ENCODE assay signal across 9 mouse cellular contexts in the genomic region with DNA sequence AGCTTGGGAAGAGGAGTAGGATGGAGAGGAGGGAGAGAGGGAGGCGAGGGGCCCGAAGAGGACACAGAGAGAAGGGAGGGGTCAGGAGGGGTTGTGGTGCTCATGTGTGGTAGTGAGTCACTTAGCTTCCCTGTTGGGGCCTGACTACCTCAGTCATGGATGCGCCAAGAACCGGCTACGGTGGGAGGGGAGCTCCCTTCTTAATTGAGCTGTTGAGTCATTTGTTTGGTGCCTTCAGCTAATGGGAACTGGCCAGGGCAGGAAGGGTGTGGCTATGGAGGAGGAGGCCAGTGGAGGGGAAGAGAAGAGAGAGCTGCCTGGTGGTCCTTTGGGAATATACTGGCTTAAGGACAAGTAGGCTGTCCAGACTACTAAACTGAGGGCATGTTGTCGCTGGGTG.
DNase-seq lines count a peak whose midpoint lies in the region; ATAC-seq lines count a peak whose summit lies in the region.
"Had no signal": no experiment of that assay in that cellular context is flagged by ENCODE, and none has a peak within 500 bp of the region (broad histone marks: within the 10 kb centered on the region; RNA-seq: fewer than 3 reads in every experiment).

No protein-coding gene starts in this region.

- no peak overlapping the region for H3K4me3 ChIP-seq in kidney, embryonic 15.5 days (replicated peaks)
- H3K4me3 ChIP-seq in midbrain, embryonic 16.5 days (ENCODE audit: low read depth, low read length) = no peak overlapping the region
- H3K4me3 ChIP-seq: limb, embryonic 13.5 days had no signal

- 0 out of 2 replicates have a peak overlapping the region, but pooled peaks have one; percentile 48 for H3K27ac ChIP-seq in kidney, embryonic 15.5 days
- H3K27ac ChIP-seq in midbrain, embryonic 16.5 days (ENCODE audit: low read length) = no peak overlapping the region
- H3K27ac ChIP-seq: limb, embryonic 13.5 days had no signal

- H3K36me3 ChIP-seq in kidney, embryonic 15.5 days = peaks cover 13% of the 10 kb centered on the region
- no peaks in the 10 kb centered on the region for H3K36me3 ChIP-seq in midbrain, embryonic 16.5 days (ENCODE audit: control insufficient read depth, insufficient read depth, low read length)

- 51% methylated on average over 6 of the region's 6 CpGs for WGBS in kidney, embryonic 15.5 days
- WGBS in midbrain, embryonic 16.5 days = 65% methylated on average over 6 of the region's 6 CpGs

- peaks cover 39% of the 10 kb centered on the region for H3K4me1 ChIP-seq in kidney, embryonic 15.5 days
- peaks cover 6% of the 10 kb centered on the region for H3K4me1 ChIP-seq in midbrain, embryonic 16.5 days (ENCODE audit: control insufficient read depth, insufficient read depth, low read length)

- H3K4me2 ChIP-seq in kidney, embryonic 15.5 days = no peak overlapping the region
- no peak overlapping the region for H3K4me2 ChIP-seq in midbrain, embryonic 16.5 days (ENCODE audit: low read length)
- H3K4me2 ChIP-seq: limb, embryonic 13.5 days had no signal

- peak; percentile 47 to 73 for DNase-seq in adrenal gland, adult (ENCODE audit: inconsistent age in 2 of 2, low spot score in 1 of 2)
- DNase-seq in adrenal gland, adult 18-20 months (ENCODE audit: low spot score in 2 of 2) = no peak
- peak; percentile 60 for DNase-seq in 416B (ENCODE audit: low read depth)
- DNase-seq in gastrocnemius, postnatal 25 days = peak; percentile 85
- DNase-seq in right cerebral cortex, postnatal 36 days (ENCODE audit: low spot score in 2 of 2) = no peak

- H3K9ac ChIP-seq in kidney, embryonic 15.5 days = no peak overlapping the region
- no peak overlapping the region for H3K9ac ChIP-seq in midbrain, embryonic 16.5 days (ENCODE audit: low read depth, low read length)
- H3K9ac ChIP-seq: limb, embryonic 13.5 days had no signal

- ATAC-seq in kidney, embryonic 15.5 days (replicated peaks; ENCODE audit: low FRiP score) = peak; percentile 47; the same call in 1 of the 2 replicates
- no peak for ATAC-seq in midbrain, embryonic 16.5 days
- no peak for ATAC-seq in cerebellum, adult (ENCODE audit: insufficient number of reproducible peaks, low FRiP score, low TSS enrichment)

- H3K9me3 ChIP-seq in kidney, embryonic 15.5 days (replicated peaks) = 0 out of 2 replicates have a peak, but pooled peaks cover 2% of the 10 kb centered on the region
- H3K9me3 ChIP-seq in midbrain, embryonic 16.5 days (replicated peaks; ENCODE audit: control insufficient read depth, low read length, poor library complexity, severe bottlenecking) = no peaks in the 10 kb centered on the region

- H3K27me3 ChIP-seq in kidney, embryonic 15.5 days = no peaks in the 10 kb centered on the region
- H3K27me3 ChIP-seq in midbrain, embryonic 16.5 days (ENCODE audit: control insufficient read depth, insufficient read depth, low read depth, low read length) = no peaks in the 10 kb centered on the region
- H3K27me3 ChIP-seq: limb, embryonic 13.5 days had no signal

Comparison
In these comparisons a context has a peak if more than half of its experiments do, and no peak if none do; other contexts are left out.
1. DNase-seq: peak in adrenal gland, adult (2 of 2), 416B (single experiment) and gastrocnemius, postnatal 25 days (single experiment); none in adrenal gland, adult 18-20 months (0 of 2) and right cerebral cortex, postnatal 36 days (0 of 2).